Mouse (Mus musculus): ENCODE measurements at regions not wholly inside any gene's neighbourhood (a gene's known extent, or its start where the extent isn't known, plus 50 kb on each side); places are given as distances from the start of the nearest gene placed in this dataset.
"Not testable (repeated sequence)": the region's sequence is repeated elsewhere in the genome, so short reads cannot be mapped to it uniquely, and the experiment has no call there.

DNA sequence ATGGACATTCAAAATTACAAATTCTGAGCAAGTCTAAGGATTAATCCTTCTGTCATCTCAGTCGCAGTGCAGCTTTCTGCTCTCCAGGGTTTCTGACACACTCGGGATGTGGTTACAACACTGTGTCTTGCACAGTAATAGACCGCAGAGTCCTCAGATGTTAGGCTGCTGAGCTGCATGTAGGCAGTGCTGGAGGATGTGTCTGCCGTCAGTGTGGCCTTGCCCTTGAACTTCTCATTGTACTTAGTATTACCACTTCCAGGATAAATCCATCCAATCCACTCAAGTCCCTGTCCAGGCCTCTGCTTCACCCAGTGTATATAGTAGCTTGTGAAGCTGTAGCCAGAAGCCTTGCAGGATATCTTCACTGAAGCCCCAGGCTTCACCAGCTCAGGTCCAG, 454.5 kb upstream of the Zfp386 start:
- not testable (repeated sequence) for TF ChIP-seq MAFK (IDR thresholded peaks at IDR 0.05; ENCODE audit: insufficient read depth, low read depth, low read length); ZC3H11A (IDR thresholded peaks at IDR 0.05; ENCODE audit: borderline replicate concordance, low read depth, low read length); ZNF384 (IDR thresholded peaks at IDR 0.05; ENCODE audit: low read depth, low read length); CHD2 (IDR thresholded peaks at IDR 0.05; ENCODE audit: low read depth, low read length)

Data from ES-E14 (cell line).